Mouse (Mus musculus) v-Abl transformed pro-B cells (cell line): ENCODE data around the gene Gm10570.

Experiments used
- in situ Hi-C, 2 experiments: fragments of 400-800 bp; cut with MboI; formaldehyde crosslinking; loops; one replicate each; pipeline ENCODE4 v1.15.1; 2025; ENCODE audit not compliant: unreplicated experiment in 2 of 2

The Gm10570 gene

DNA sequence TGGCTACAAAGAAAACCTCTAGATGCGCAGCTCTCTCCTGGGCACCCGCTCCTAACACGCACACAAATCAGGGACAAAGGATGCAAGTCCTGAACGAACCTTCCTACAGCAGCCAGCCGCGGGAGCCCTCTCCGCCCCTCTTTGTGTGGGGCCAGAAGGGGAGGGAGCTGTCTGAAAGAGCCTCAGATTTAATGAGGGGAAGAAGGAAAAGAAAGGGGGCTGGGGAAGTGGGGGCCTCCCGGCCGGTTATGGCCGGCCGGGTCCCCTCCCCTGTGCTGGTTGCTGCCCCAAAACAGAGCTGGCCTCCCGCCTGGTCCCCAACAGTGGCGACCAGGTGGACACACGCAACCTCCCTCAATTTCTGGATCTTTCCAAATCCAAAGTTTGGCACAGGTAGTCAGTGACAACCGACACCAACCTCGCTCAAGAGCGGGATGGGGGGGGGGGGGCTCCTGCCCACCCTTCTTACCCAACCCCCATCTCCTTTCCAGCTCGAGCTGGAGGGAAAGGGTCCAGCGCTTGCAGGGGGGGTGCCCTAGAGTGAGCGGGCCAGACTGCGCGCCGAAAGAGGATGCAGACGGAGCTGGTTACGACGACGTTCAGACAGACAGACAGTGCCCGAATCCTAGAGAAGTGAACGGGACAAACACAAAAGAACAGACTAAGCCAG is 34.0 kb downstream of the Gm10570 start:
- in situ Hi-C loops: no loop called here

- in situ Hi-C loops: no loop called here
Measured at GRCm38 (mm10) chr4:130273698-130274345, 34.7 kb downstream of the Gm10570 start.

DNA sequence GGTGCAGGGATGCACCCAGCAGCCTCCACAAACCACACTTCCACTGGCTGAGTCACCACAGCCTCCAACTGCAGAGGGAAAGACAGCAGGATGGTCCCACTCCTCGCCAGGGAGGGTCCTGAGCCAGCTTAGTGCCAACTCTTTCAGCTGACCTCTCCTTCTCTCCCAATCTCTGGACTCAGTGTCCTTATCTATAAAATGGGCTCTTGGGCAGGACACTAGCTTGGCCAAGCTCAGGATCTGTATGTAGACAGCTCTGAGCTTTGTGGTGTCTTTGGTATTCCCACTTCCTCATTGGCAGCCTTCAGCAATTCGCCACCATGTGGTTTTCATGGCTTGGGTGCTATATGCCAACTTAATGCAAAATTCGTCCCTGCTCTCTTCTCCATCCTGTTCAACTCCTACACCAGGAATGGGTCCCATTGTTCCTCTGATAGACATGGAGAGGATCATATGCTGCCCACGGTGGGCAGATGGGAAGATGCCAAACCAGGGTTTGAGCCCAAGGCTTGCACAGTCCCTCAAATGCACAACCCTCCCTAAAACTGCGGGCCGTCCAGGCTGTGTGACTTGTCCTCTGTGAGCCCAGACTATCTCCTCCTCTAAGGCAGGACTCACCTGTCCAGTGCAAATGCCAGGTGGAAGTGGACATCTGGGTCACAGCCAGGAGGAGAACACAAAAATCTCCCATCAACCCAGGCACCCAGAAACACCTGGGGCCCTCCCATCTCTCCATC is 37.7 kb downstream of the Gm10570 start:
- in situ Hi-C loops: no loop called here

DNA sequence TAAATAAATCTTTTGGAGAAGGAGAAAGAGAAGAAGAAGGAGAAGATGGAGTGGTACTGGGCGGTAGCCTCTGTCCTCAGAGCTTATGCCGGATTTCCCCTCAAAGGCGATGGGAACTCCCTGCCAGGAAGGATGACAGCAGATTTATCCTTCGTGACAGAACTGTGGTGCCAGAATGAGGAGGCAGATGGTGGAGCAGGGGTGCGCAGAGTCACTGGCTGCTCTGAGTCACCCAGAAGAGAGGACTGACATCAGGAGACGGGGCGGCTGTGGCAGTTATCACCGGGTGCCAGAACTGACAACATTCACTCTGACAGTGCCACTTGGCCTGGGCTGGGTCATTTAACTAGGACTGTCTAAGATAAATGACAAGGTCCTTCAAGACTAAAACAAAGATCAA is 38.4 kb downstream of the Gm10570 start:
- in situ Hi-C loops: no loop called here

GRCm38 (mm10) chr4:130268736-130269135 is 39.7 kb downstream of the Gm10570 start:
- in situ Hi-C loops: no loop called here

DNA sequence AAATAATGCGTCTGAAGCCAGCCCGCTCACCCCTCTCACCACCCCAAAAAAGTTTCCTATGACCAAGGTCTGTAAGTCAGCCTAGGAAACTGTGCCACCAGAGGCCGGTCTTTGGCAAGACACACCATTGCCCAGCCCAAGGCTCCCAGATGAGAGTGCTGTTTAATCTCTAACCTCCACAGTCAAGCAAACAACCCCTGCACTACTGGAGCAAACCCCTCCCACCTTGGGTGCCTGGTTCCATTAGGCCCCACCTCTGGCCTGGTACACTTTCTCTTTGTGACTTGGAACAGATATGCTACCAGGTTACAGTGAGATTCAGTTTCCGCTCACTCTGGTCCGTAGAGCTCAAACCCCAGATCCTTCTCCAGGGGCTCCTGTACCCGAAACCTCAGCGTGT is 41.4 kb downstream of the Gm10570 start:
- in situ Hi-C loops: no loop called here

GRCm38 (mm10) chr4:130266601-130267000 is 41.9 kb downstream of the Gm10570 start:
- in situ Hi-C loops: no loop called here

DNA sequence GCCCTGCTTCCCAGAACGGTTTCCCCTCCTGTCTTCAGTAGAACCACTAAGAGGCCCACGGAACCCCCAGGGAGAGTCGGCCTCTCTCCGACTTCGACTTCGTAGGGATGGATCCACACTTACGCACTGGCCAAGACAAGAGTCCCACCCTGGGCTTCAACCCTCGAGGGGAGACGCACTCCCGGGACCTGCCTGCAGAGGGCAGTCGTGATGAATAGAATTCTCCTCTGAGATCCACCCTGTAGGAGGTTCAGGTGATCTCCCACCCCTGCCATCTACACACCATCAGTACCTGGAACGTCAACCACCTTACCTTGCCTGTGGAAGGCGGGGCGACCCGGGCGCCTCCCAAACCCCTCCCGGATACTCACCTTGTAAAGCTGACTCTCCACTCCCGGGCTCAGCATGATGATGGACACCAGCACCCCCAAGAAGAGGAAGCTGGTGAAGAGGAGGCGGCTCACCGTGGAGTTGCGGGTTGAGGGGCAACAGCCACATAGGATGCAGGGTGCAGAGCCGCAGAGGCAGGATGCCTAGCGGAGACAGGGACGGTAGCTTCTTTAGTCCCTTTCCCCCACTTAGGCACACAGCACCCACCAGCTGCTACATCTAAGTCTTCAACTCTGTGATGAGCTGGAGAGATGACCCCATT is 43.6 kb downstream of the Gm10570 start:
- in situ Hi-C loops: no loop called here

GRCm38 (mm10) chr4:130264131-130264530 is 44.3 kb downstream of the Gm10570 start:
- in situ Hi-C loops: no loop called here

DNA sequence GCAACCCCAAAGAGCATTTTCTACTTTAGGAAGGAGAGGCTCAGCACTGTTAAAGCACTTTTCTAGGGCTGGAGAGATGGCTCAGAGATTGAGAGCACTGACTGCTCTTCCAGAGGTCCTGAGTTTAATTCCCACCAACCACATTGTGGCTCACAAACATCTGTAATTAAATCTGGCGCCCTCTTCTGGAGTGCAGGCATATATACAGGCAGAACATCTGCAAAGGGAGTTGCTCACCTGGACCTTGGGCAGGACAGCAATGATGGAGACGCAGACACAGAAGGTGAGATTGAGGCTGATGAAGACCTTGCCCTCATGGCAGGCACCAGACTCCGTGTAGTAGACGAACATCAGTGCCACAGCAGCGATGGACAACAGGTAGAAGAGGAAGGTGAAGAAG is 48.1 kb downstream of the Gm10570 start:
- in situ Hi-C loops: no loop called here
